8 mouse cellular contexts compared by ENCODE assay signal in the genomic region with DNA sequence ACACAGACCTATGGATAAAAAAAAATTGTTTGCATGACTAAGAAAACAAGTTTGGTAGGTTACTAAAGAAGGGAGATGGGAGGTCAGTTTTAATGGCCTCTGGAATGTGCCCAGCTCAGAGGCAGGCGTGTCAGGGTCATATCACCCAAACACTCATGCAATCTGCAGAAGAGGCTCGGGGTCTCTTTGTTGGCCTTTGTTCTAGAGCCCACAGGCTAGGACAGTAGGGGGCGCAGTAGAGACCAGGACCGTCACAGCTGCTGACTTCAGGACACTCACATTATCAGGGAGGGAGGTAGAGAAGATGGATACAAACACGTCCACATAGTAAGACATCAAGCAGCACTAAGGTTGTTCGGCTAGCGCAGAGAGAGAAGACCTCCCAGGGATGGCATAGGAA. TPM values are rescaled to one million over a fixed set of nuclear protein-coding genes. Genes with fewer than 3 reads are reported as not detected.
DNase-seq lines count a peak whose midpoint lies in the region; ATAC-seq and TF ChIP-seq lines count a peak whose summit lies in the region.

No protein-coding gene starts in this region.

- no peaks in the 10 kb centered on the region for H3K9me3 ChIP-seq in forebrain, embryonic 10.5 days
- no peaks in the 10 kb centered on the region for H3K9me3 ChIP-seq in forebrain, embryonic 12.5 days
- H3K9me3 ChIP-seq in embryonic facial prominence, embryonic 12.5 days, result no peaks in the 10 kb centered on the region
- H3K9me3 ChIP-seq in limb, embryonic 14.5 days (ENCODE audit: control insufficient read depth, low read length), result no peaks in the 10 kb centered on the region
- H3K9me3 ChIP-seq in stomach, embryonic 15.5 days, result no peaks in the 10 kb centered on the region

- H3K27me3 ChIP-seq in forebrain, embryonic 10.5 days (ENCODE audit: poor library complexity, severe bottlenecking), result peaks cover 30% of the 10 kb centered on the region
- H3K27me3 ChIP-seq in forebrain, embryonic 12.5 days, result peaks cover 8% of the 10 kb centered on the region
- peaks cover 14% of the 10 kb centered on the region; the same call in 1 of the 2 replicates for H3K27me3 ChIP-seq in embryonic facial prominence, embryonic 12.5 days
- H3K27me3 ChIP-seq in limb, embryonic 14.5 days (ENCODE audit: control insufficient read depth, insufficient read depth, low read length), result no peaks in the 10 kb centered on the region
- 0 out of 2 replicates have a peak, but pooled peaks cover 1% of the 10 kb centered on the region for H3K27me3 ChIP-seq in stomach, embryonic 15.5 days (replicated peaks)

- H3K4me2 ChIP-seq in forebrain, embryonic 12.5 days, result no peak overlapping the region
- H3K4me2 ChIP-seq in embryonic facial prominence, embryonic 12.5 days (replicated peaks), result peak overlapping the region; percentile 29
- peak overlapping the region; percentile 37 for H3K4me2 ChIP-seq in limb, embryonic 14.5 days (replicated peaks; ENCODE audit: low read depth, low read length, severe bottlenecking)
- H3K4me2 ChIP-seq in stomach, embryonic 15.5 days, result peak overlapping the region; percentile 33

- no peak overlapping the region for H3K4me3 ChIP-seq in forebrain, embryonic 10.5 days
- H3K4me3 ChIP-seq in forebrain, embryonic 12.5 days (replicated peaks), result no peak overlapping the region
- no peak overlapping the region for H3K4me3 ChIP-seq in embryonic facial prominence, embryonic 12.5 days
- H3K4me3 ChIP-seq in limb, embryonic 14.5 days (replicated peaks; ENCODE audit: low read length), result peak overlapping the region; percentile 12; the same call in 1 of the 2 replicates
- H3K4me3 ChIP-seq in stomach, embryonic 15.5 days (replicated peaks), result 0 out of 2 replicates have a peak overlapping the region, but pooled peaks have one; percentile 3

- no peak for TF ChIP-seq POLR2A in limb, embryonic 14.5 days (IDR thresholded peaks at IDR 0.05; ENCODE audit: borderline replicate concordance, extremely low read depth, insufficient read depth, insufficient read length)

- no peak overlapping the region for H3K9ac ChIP-seq in forebrain, embryonic 12.5 days
- no peak overlapping the region for H3K9ac ChIP-seq in embryonic facial prominence, embryonic 12.5 days
- no peak overlapping the region for H3K9ac ChIP-seq in limb, embryonic 14.5 days (ENCODE audit: low read depth, low read length, severe bottlenecking)
- H3K9ac ChIP-seq in stomach, embryonic 15.5 days, result no peak overlapping the region

- 46% methylated on average over 7 of the region's 7 CpGs for WGBS in forebrain, embryonic 10.5 days
- 49% methylated on average over 7 of the region's 7 CpGs for WGBS in forebrain, embryonic 12.5 days
- 43% methylated on average over 7 of the region's 7 CpGs for WGBS in embryonic facial prominence, embryonic 12.5 days
- WGBS in limb, embryonic 14.5 days, result 38% methylated on average over 7 of the region's 7 CpGs
- WGBS in stomach, embryonic 15.5 days, result 35% methylated on average over 7 of the region's 7 CpGs

- H3K4me1 ChIP-seq in forebrain, embryonic 10.5 days, result no peaks in the 10 kb centered on the region
- no peaks in the 10 kb centered on the region for H3K4me1 ChIP-seq in forebrain, embryonic 12.5 days
- H3K4me1 ChIP-seq in embryonic facial prominence, embryonic 12.5 days, result no peaks in the 10 kb centered on the region
- no peaks in the 10 kb centered on the region for H3K4me1 ChIP-seq in limb, embryonic 14.5 days (ENCODE audit: control insufficient read depth, insufficient read depth, low read length)
- no peaks in the 10 kb centered on the region for H3K4me1 ChIP-seq in stomach, embryonic 15.5 days

- H3K36me3 ChIP-seq in forebrain, embryonic 10.5 days (replicated peaks), result peaks cover 4% of the 10 kb centered on the region; the same call in 1 of the 2 replicates
- no peaks in the 10 kb centered on the region for H3K36me3 ChIP-seq in forebrain, embryonic 12.5 days (replicated peaks)
- no peaks in the 10 kb centered on the region for H3K36me3 ChIP-seq in embryonic facial prominence, embryonic 12.5 days
- no peaks in the 10 kb centered on the region for H3K36me3 ChIP-seq in limb, embryonic 14.5 days (ENCODE audit: control insufficient read depth, insufficient read depth, low read length)
- H3K36me3 ChIP-seq in stomach, embryonic 15.5 days, result no peaks in the 10 kb centered on the region

- H3K27ac ChIP-seq in forebrain, embryonic 10.5 days, result no peak overlapping the region
- no peak overlapping the region for H3K27ac ChIP-seq in forebrain, embryonic 12.5 days
- H3K27ac ChIP-seq in embryonic facial prominence, embryonic 12.5 days, result no peak overlapping the region
- no peak overlapping the region for H3K27ac ChIP-seq in limb, embryonic 14.5 days (replicated peaks; ENCODE audit: low read depth, low read length)
- H3K27ac ChIP-seq in stomach, embryonic 15.5 days, result no peak overlapping the region

- ATAC-seq in forebrain, embryonic 12.5 days (ENCODE audit: low FRiP score), result no peak
- no peak for ATAC-seq in embryonic facial prominence, embryonic 12.5 days (ENCODE audit: insufficient number of reproducible peaks, insufficient read depth, low FRiP score, low TSS enrichment)
- no peak for ATAC-seq in limb, embryonic 14.5 days (ENCODE audit: low FRiP score, low read depth)
- ATAC-seq in stomach, embryonic 15.5 days (ENCODE audit: insufficient read depth, low FRiP score, low read depth), result no peak
- ATAC-seq in activated CD4-positive, CD25-positive, alpha-beta regulatory T cell, adult 4 months, result no peak

- DNase-seq in forebrain, embryonic 10.5 days (ENCODE audit: extremely low spot score, low spot score), result peak; percentile 39
- peak; percentile 31 for DNase-seq in A20 (ENCODE audit: low read depth, low spot score)
- DNase-seq in limb, embryonic 14.5 days (ENCODE audit: low spot score), result no peak
- no peak for DNase-seq in right cerebral cortex, postnatal 25 days

RNA-seq across cellular contexts. Expression of gene Kcng1, which starts 13.5 kb away (rescaled TPM):
- polyA plus RNA-seq in forebrain, embryonic 10.5 days (2016; fragmentation: Nextera tagmentation; extraction: Ambion mirVana), result 2.6 and 2.7 TPM in 2 replicates
- 3.7 TPM in 2 replicates for polyA plus RNA-seq in forebrain, embryonic 12.5 days (2016; fragmentation: Nextera tagmentation; extraction: Ambion mirVana)
- polyA plus RNA-seq in embryonic facial prominence, embryonic 12.5 days (2016; fragmentation: Nextera tagmentation; extraction: Ambion mirVana), result 1.4 and 2.0 TPM in 2 replicates
- 0.59 and 1.1 TPM in 2 replicates for polyA plus RNA-seq in limb, embryonic 14.5 days (2012; rRNA removed)
- 0.78 and 1.1 TPM in 2 replicates for polyA plus RNA-seq in limb, embryonic 14.5 days (2014; fragmentation: Nextera tagmentation; extraction: Ambion mirVana)
- polyA plus RNA-seq in stomach, embryonic 15.5 days (2015; fragmentation: Nextera tagmentation; extraction: Ambion mirVana), result 6.4 and 6.9 TPM in 2 replicates
- polyA plus RNA-seq in activated CD4-positive, CD25-positive, alpha-beta regulatory T cell, adult 4 months (2017; shearing (Covaris generic)), result not detected

RNA-seq across cellular contexts. Expression of gene Mocs3, which starts 37.6 kb away (rescaled TPM):
- 5.2 and 6.4 TPM in 2 replicates for polyA plus RNA-seq in forebrain, embryonic 10.5 days (2016; fragmentation: Nextera tagmentation; extraction: Ambion mirVana)
- polyA plus RNA-seq in forebrain, embryonic 12.5 days (2016; fragmentation: Nextera tagmentation; extraction: Ambion mirVana), result 9.4 and 9.6 TPM in 2 replicates
- 12.7 and 13.5 TPM in 2 replicates for polyA plus RNA-seq in embryonic facial prominence, embryonic 12.5 days (2016; fragmentation: Nextera tagmentation; extraction: Ambion mirVana)
- 12.2 and 16.5 TPM in 2 replicates for polyA plus RNA-seq in limb, embryonic 14.5 days (2012; rRNA removed)
- 8.3 and 10.6 TPM in 2 replicates for polyA plus RNA-seq in limb, embryonic 14.5 days (2014; fragmentation: Nextera tagmentation; extraction: Ambion mirVana)
- 7.1 and 8.1 TPM in 2 replicates for polyA plus RNA-seq in stomach, embryonic 15.5 days (2015; fragmentation: Nextera tagmentation; extraction: Ambion mirVana)
- 1 to 10 TPM in 1 of 2 experiments, under 1 TPM in 1; 0.40 to 1.2 TPM for polyA plus RNA-seq in activated CD4-positive, CD25-positive, alpha-beta regulatory T cell, adult 4 months (2017; shearing (Covaris generic))

RNA-seq across cellular contexts. Expression of gene Dpm1, which starts 37.6 kb away (rescaled TPM):
- 70.9 and 77.6 TPM in 2 replicates for polyA plus RNA-seq in forebrain, embryonic 10.5 days (2016; fragmentation: Nextera tagmentation; extraction: Ambion mirVana)
- polyA plus RNA-seq in forebrain, embryonic 12.5 days (2016; fragmentation: Nextera tagmentation; extraction: Ambion mirVana), result 79.3 and 88.0 TPM in 2 replicates
- polyA plus RNA-seq in embryonic facial prominence, embryonic 12.5 days (2016; fragmentation: Nextera tagmentation; extraction: Ambion mirVana), result 87.3 and 93.1 TPM in 2 replicates
- 15.7 and 18.4 TPM in 2 replicates for polyA plus RNA-seq in limb, embryonic 14.5 days (2012; rRNA removed)
- 90.4 and 90.6 TPM in 2 replicates for polyA plus RNA-seq in limb, embryonic 14.5 days (2014; fragmentation: Nextera tagmentation; extraction: Ambion mirVana)
- polyA plus RNA-seq in stomach, embryonic 15.5 days (2015; fragmentation: Nextera tagmentation; extraction: Ambion mirVana), result 98.6 and 101 TPM in 2 replicates
- 10 to 100 TPM; 62.6 to 96.1 TPM for polyA plus RNA-seq in activated CD4-positive, CD25-positive, alpha-beta regulatory T cell, adult 4 months (2017; shearing (Covaris generic))

RNA-seq across cellular contexts. Expression of gene Gm20716, which starts 37.9 kb away (rescaled TPM):
- polyA plus RNA-seq in forebrain, embryonic 10.5 days (2016; fragmentation: Nextera tagmentation; extraction: Ambion mirVana), result 18.5 and 20.7 TPM in 2 replicates
- polyA plus RNA-seq in forebrain, embryonic 12.5 days (2016; fragmentation: Nextera tagmentation; extraction: Ambion mirVana), result 24.6 and 25.7 TPM in 2 replicates
- polyA plus RNA-seq in embryonic facial prominence, embryonic 12.5 days (2016; fragmentation: Nextera tagmentation; extraction: Ambion mirVana), result 23.1 and 26.5 TPM in 2 replicates
- 14.5 and 28.6 TPM in 2 replicates for polyA plus RNA-seq in limb, embryonic 14.5 days (2012; rRNA removed)
- polyA plus RNA-seq in limb, embryonic 14.5 days (2014; fragmentation: Nextera tagmentation; extraction: Ambion mirVana), result 22.9 and 27.8 TPM in 2 replicates
- polyA plus RNA-seq in stomach, embryonic 15.5 days (2015; fragmentation: Nextera tagmentation; extraction: Ambion mirVana), result 18.2 and 18.8 TPM in 2 replicates
- 10 to 100 TPM; 14.2 to 20.0 TPM for polyA plus RNA-seq in activated CD4-positive, CD25-positive, alpha-beta regulatory T cell, adult 4 months (2017; shearing (Covaris generic))

Comparison
In these comparisons a context has a peak if more than half of its experiments do, and no peak if none do; other contexts are left out.
1. DNase-seq: peak in forebrain, embryonic 10.5 days (single experiment) and A20 (single experiment); none in limb, embryonic 14.5 days (single experiment) and right cerebral cortex, postnatal 25 days (single experiment).
2. H3K4me3 ChIP-seq: peak in limb, embryonic 14.5 days (single experiment) and stomach, embryonic 15.5 days (single experiment); none in forebrain, embryonic 10.5 days (single experiment), forebrain, embryonic 12.5 days (single experiment) and embryonic facial prominence, embryonic 12.5 days (single experiment).